Mouse (Mus musculus): ENCODE results near the gene Camkmt. TPM values are rescaled to one million over a fixed set of nuclear protein-coding genes. Genes with fewer than 3 reads are reported as not detected.
A peak's percentile ranks its signal among the peaks of the same experiment; 100 is the strongest.

Gene Camkmt
- polyA plus RNA-seq, 1 experiment: 6.7 TPM

GRCm38 (mm10) chr17:85308566-85308965 is 218.2 kb downstream of the Camkmt start:
- TF ChIP-seq POLR2A (IDR thresholded peaks at IDR 0.05; ENCODE audit: borderline replicate concordance, extremely low read depth, insufficient read depth, insufficient read length, poor library complexity, severe bottlenecking) (no peak), CTCF (IDR thresholded peaks at IDR 0.05; ENCODE audit: borderline replicate concordance, extremely low read depth, insufficient read depth, insufficient read length) (no peak)
- peak; percentile 54 for DNase-seq (ENCODE audit: low read depth)

DNA sequence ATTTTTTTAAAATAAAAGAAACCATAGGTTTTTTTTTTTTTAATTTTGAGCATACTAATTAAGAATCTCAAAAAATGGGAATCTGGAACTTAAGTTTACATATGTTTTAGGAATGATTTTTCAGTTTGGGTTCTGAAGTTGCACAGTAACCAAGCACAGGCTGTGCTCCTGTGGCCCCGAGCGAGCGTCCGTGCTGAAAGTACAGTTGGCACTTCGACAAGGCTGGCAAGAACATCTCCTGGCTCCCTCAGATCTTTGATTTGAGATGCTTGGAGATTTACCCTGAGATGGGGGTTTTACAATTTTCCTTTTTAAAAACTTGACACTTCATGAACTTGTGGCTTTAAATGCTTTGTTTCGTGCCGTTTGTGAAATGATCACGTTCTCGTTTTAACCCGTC is 218.7 kb downstream of the Camkmt start:
- no peak for TF ChIP-seq POLR2A (IDR thresholded peaks at IDR 0.05; ENCODE audit: borderline replicate concordance, extremely low read depth, insufficient read depth, insufficient read length, poor library complexity, severe bottlenecking)
- TF ChIP-seq CTCF (IDR thresholded peaks at IDR 0.05; ENCODE audit: borderline replicate concordance, extremely low read depth, insufficient read depth, insufficient read length): no peak
- no peak for DNase-seq (ENCODE audit: low read depth)

DNA sequence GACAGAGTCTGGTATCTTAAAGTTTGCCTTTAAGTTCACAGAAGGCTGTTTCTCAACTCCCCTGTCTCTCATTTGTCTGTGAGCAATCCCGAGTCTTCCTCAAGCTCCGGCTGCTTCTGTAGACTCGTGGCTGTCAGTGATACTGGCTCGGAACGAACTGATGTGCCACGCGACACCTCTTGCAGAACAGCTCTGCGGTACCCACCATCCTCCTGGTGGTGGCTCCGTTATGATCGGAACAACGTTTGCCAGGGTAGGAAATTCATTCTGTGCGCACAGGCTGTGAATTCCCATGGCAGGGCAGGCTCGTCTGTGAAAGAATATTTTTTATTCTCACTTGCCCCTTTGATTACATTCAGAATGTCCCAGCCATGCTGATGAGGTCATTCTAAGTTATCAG is 221.0 kb downstream of the Camkmt start:
- peak; percentile 55 for DNase-seq (ENCODE audit: low read depth)

DNA sequence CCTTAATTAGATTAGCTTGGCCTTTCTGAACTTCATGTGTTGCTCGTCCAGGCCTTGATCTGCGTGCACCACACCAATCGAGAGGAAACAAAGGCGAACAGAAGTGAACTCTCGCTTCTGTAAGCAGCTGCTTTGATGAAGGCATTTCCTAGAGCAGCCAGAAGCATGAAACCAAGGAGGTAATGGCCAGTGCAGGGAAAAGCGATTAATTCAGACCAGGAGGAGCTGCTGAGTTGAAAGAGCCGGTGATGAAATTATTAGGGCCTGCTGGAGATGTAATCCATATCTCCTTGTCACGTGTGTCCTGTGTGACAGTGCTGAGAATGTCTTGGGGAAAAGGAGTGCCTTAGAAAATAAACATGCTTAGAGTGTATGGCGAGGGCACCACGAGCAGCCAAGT is 228.0 kb downstream of the Camkmt start:
- TF ChIP-seq CTCF (IDR thresholded peaks at IDR 0.05; ENCODE audit: borderline replicate concordance, extremely low read depth, insufficient read depth, insufficient read length): no peak
- no peak for TF ChIP-seq POLR2A (IDR thresholded peaks at IDR 0.05; ENCODE audit: borderline replicate concordance, extremely low read depth, insufficient read depth, insufficient read length, poor library complexity, severe bottlenecking)
- DNase-seq (ENCODE audit: low read depth): peak; percentile 26

More for the DNA sequence above, 221.0 kb downstream of the Camkmt start:
- TF ChIP-seq POLR2A (IDR thresholded peaks at IDR 0.05; ENCODE audit: borderline replicate concordance, extremely low read depth, insufficient read depth, insufficient read length, poor library complexity, severe bottlenecking): no peak
- peak; percentile 25; the same call in 1 of the 2 replicates for TF ChIP-seq CTCF (IDR thresholded peaks at IDR 0.05; ENCODE audit: borderline replicate concordance, extremely low read depth, insufficient read depth, insufficient read length)

GRCm38 (mm10) chr17:85319779-85320300 is 229.5 kb downstream of the Camkmt start:
- DNase-seq (ENCODE audit: low read depth): peak; percentile 79
- TF ChIP-seq CTCF (IDR thresholded peaks at IDR 0.05; ENCODE audit: borderline replicate concordance, extremely low read depth, insufficient read depth, insufficient read length) (no peak), POLR2A (IDR thresholded peaks at IDR 0.05; ENCODE audit: borderline replicate concordance, extremely low read depth, insufficient read depth, insufficient read length, poor library complexity, severe bottlenecking) (no peak)

DNA sequence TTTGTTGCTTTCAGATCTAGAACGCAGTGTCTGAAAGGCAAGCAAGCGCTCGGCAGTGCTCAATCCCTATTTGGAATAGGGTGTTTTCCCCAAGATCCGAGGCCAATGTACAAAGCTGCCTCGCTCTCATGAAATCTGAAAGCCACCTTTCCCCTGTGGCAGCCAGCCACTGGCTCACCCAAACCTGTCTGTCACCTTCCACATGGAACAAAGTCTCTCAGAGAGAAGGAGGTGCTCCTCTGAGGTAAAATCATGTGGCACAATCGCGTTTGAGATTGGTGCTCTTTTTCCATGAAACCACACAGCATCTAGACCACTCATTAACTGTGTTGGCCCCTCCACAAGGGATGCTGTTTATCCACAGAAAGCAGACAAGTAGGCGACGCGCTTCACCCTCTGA is 238.5 kb downstream of the Camkmt start:
- DNase-seq (ENCODE audit: low read depth): no peak
- TF ChIP-seq POLR2A (IDR thresholded peaks at IDR 0.05; ENCODE audit: borderline replicate concordance, extremely low read depth, insufficient read depth, insufficient read length, poor library complexity, severe bottlenecking): no peak
- TF ChIP-seq CTCF (IDR thresholded peaks at IDR 0.05; ENCODE audit: borderline replicate concordance, extremely low read depth, insufficient read depth, insufficient read length): no peak

GRCm38 (mm10) chr17:85335464-85335863 is 245.1 kb downstream of the Camkmt start:
- no peak for DNase-seq (ENCODE audit: low read depth)
- no peak for TF ChIP-seq CTCF (IDR thresholded peaks at IDR 0.05; ENCODE audit: borderline replicate concordance, extremely low read depth, insufficient read depth, insufficient read length)

- no peak for DNase-seq (ENCODE audit: low read depth)
- no peak for TF ChIP-seq CTCF (IDR thresholded peaks at IDR 0.05; ENCODE audit: borderline replicate concordance, extremely low read depth, insufficient read depth, insufficient read length)
- TF ChIP-seq POLR2A (IDR thresholded peaks at IDR 0.05; ENCODE audit: borderline replicate concordance, extremely low read depth, insufficient read depth, insufficient read length, poor library complexity, severe bottlenecking): no peak
Measured at GRCm38 (mm10) chr17:85337666-85338065, 247.3 kb downstream of the Camkmt start.

DNA sequence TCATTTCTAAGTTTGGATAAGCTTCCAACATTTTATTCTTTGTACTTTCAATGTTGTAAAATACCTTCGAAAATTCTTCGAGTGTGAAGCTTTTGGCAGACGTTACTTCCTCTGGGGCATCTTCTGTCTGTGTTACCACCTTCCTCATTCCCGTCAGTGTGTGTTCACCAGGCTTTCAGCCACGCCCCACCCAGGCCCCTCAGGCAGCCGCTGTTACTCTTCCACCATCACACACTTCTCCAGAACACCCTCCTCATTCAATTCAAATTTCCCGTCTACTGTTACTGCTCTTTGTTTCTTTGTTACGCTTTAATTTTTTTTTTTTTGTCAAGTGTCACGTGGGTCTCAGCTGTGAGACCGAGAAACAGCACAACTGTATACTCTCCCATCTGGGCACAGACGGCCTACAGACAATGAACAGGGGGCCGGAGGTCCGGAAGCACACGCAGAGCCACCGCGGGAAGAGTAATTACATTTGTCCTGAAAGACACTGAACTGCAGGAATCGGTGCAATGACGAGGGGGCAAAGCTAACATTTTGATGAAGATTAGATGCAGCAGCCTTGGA is 250.9 kb downstream of the Camkmt start:
- peak; percentile 58 for DNase-seq (ENCODE audit: low read depth)
- TF ChIP-seq CTCF (IDR thresholded peaks at IDR 0.05; ENCODE audit: borderline replicate concordance, extremely low read depth, insufficient read depth, insufficient read length): no peak
- no peak for TF ChIP-seq POLR2A (IDR thresholded peaks at IDR 0.05; ENCODE audit: borderline replicate concordance, extremely low read depth, insufficient read depth, insufficient read length, poor library complexity, severe bottlenecking)

- DNase-seq (ENCODE audit: low read depth): no peak
- TF ChIP-seq POLR2A (IDR thresholded peaks at IDR 0.05; ENCODE audit: borderline replicate concordance, extremely low read depth, insufficient read depth, insufficient read length, poor library complexity, severe bottlenecking) (no peak), CTCF (IDR thresholded peaks at IDR 0.05; ENCODE audit: borderline replicate concordance, extremely low read depth, insufficient read depth, insufficient read length) (no peak)
Measured at GRCm38 (mm10) chr17:85342471-85342870, 252.1 kb downstream of the Camkmt start.

GRCm38 (mm10) chr17:85343435-85343834 is 253.1 kb downstream of the Camkmt start:
- TF ChIP-seq POLR2A (IDR thresholded peaks at IDR 0.05; ENCODE audit: borderline replicate concordance, extremely low read depth, insufficient read depth, insufficient read length, poor library complexity, severe bottlenecking) (no peak), CTCF (IDR thresholded peaks at IDR 0.05; ENCODE audit: borderline replicate concordance, extremely low read depth, insufficient read depth, insufficient read length) (no peak)
- no peak for DNase-seq (ENCODE audit: low read depth)

- no peak for DNase-seq (ENCODE audit: low read depth)
- no peak for TF ChIP-seq POLR2A (IDR thresholded peaks at IDR 0.05; ENCODE audit: borderline replicate concordance, extremely low read depth, insufficient read depth, insufficient read length, poor library complexity, severe bottlenecking)
Measured at GRCm38 (mm10) chr17:85346701-85347100, 256.3 kb downstream of the Camkmt start.

Measured in brain, embryonic 14.5 days (tissue).